Mouse (Mus musculus): ENCODE results near the gene Smg6. TPM values are rescaled to one million over a fixed set of nuclear protein-coding genes. Genes with fewer than 3 reads are reported as not detected.

The Smg6 gene
- polyA plus RNA-seq, 1 experiment from 2014 or later = 15.8 TPM

DNA sequence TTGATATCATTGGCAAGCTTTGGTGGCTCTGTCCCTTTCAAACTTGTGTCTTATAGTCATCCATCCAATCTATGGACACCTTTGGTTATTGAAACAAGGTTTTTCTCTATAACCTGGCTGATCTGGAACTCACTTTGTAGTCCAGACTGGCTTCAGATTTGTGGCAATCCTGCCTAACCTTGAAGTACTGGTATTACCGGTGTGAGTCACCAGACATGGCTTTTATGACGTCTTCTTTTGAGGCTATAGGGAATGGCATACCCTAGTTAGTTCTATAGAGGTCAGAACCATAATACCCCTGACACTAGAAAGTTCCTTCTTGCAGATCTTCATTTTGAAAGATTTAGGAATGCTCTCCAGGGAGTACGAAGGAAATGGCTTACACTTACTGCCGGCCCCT lies 120.2 kb downstream of the Smg6 start:
- no peaks in the 10 kb centered on the region for H3K9me3 ChIP-seq (replicated peaks; ENCODE audit: control insufficient read depth, low read length)
- peak overlapping the region; percentile 96; the same call in 1 of the 2 replicates for H3K27ac ChIP-seq (ENCODE audit: low read length)
- peaks cover 50% of the 10 kb centered on the region for H3K4me1 ChIP-seq (ENCODE audit: control insufficient read depth, insufficient read depth, low read length)
- no peak overlapping the region for H3K4me3 ChIP-seq (replicated peaks; ENCODE audit: low read length)
- H3K4me2 ChIP-seq (ENCODE audit: low read depth, low read length) = no peak overlapping the region
- no peaks in the 10 kb centered on the region for H3K27me3 ChIP-seq (ENCODE audit: control insufficient read depth, insufficient read depth, low read length)
- ATAC-seq (ENCODE audit: insufficient read depth, low FRiP score) = no peak
- WGBS = 79% methylated on average over 4 of the region's 4 CpGs
- H3K36me3 ChIP-seq (ENCODE audit: control insufficient read depth, insufficient read depth, low read length) = peaks cover 6% of the 10 kb centered on the region; the same call in 1 of the 2 replicates
- no peak overlapping the region for H3K9ac ChIP-seq (ENCODE audit: low read length)

DNA sequence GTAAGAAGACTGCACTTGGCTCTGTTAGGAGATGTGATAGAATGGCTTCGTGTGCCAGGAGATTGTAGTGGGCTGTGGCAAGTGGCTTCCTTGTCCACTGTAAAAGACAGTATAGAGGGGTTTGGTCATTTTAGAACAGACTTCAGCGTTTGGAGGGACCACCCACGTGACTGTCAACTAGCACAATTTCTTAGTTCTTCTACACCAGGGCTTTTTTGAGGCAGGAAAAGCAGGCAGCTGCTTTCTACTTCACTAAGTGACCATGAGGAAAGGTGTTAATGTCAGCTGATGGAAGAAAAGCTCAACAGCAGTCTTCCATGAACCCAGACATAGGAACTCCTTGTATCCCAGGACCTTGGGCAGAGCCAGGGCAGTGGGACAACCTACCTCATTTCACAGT lies 121.0 kb downstream of the Smg6 start:
- Histone ChIP-seq H3K9me3 (replicated peaks; ENCODE audit: control insufficient read depth, low read length) (no peaks in the 10 kb centered on the region), H3K27me3 (ENCODE audit: control insufficient read depth, insufficient read depth, low read length) (no peaks in the 10 kb centered on the region), H3K27ac (ENCODE audit: low read length) (peak overlapping the region; percentile 96), H3K4me2 (ENCODE audit: low read depth, low read length) (no peak overlapping the region), H3K4me1 (ENCODE audit: control insufficient read depth, insufficient read depth, low read length) (peaks cover 58% of the 10 kb centered on the region), H3K4me3 (replicated peaks; ENCODE audit: low read length) (no peak overlapping the region), H3K9ac (ENCODE audit: low read length) (no peak overlapping the region), H3K36me3 (ENCODE audit: control insufficient read depth, insufficient read depth, low read length) (peaks cover 4% of the 10 kb centered on the region; the same call in 1 of the 2 replicates)
- no peak for ATAC-seq (ENCODE audit: insufficient read depth, low FRiP score)
- 48% methylated on average over 3 of the region's 3 CpGs for WGBS

DNA sequence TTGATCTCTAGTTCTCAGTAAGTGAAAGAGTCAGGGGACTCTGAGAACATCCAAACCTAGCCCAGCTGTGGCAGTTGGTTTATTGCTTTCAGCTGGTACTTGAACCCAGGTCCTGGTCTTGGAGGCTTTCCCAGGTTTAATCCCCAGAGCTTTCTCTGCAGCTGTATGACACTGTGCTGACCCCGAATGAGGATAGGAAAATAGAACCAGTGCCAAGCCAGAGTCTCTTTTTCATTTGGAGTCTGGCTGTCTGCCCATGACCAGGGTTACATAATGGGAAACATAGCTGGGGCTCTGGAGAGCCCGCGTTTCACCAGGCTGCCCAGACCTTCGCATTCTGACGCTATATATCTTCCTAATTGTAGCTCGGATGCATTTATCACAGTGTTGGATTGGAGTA lies 121.4 kb downstream of the Smg6 start:
- Histone ChIP-seq H3K9ac (ENCODE audit: low read length) (no peak overlapping the region), H3K4me1 (ENCODE audit: control insufficient read depth, insufficient read depth, low read length) (peaks cover 62% of the 10 kb centered on the region), H3K36me3 (ENCODE audit: control insufficient read depth, insufficient read depth, low read length) (no peaks in the 10 kb centered on the region), H3K4me2 (ENCODE audit: low read depth, low read length) (no peak overlapping the region), H3K4me3 (replicated peaks; ENCODE audit: low read length) (no peak overlapping the region), H3K9me3 (replicated peaks; ENCODE audit: control insufficient read depth, low read length) (no peaks in the 10 kb centered on the region), H3K27me3 (ENCODE audit: control insufficient read depth, insufficient read depth, low read length) (no peaks in the 10 kb centered on the region), H3K27ac (ENCODE audit: low read length) (peak overlapping the region; percentile 96)
- ATAC-seq (ENCODE audit: insufficient read depth, low FRiP score) = peak; percentile 78
- whole genome bisulfite sequencing = 37% methylated on average over 6 of the region's 6 CpGs

DNA sequence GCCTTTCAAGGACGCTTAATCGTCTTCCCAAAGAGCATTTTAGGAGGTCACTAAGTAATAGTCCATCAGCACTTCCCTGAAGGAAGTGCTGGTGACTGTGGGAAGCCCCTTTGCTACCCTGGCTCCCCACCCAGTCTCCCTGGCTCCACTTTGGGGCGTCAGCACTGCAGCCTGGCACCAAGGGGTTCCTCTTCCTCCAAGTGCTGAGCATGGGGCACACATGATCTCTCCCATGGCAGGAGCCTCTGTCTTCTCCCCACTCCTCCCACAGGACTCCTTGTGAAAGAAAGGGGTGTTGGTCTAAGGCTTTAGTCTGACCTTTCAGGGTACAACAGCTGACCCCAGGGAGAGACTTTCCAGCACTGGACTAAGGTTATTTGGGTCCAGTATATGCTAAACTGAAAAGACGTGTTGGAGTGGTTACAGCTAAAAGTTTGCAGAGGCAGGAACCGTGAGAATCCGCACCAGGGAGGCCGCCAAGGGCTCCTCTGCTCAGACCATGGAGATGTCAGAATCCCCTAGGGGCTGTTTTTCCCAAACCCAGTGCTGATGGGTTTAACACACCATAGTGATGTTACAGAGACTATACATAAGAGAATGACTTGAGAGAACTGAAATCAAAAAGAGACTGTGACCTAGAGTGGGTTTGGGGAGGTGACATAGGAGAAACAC lies 122.2 kb downstream of the Smg6 start:
- Histone ChIP-seq H3K4me2 (ENCODE audit: low read depth, low read length) (peak overlapping the region; percentile 26; the same call in 1 of the 2 replicates), H3K4me1 (ENCODE audit: control insufficient read depth, insufficient read depth, low read length) (peaks cover 67% of the 10 kb centered on the region), H3K36me3 (ENCODE audit: control insufficient read depth, insufficient read depth, low read length) (no peaks in the 10 kb centered on the region), H3K27me3 (ENCODE audit: control insufficient read depth, insufficient read depth, low read length) (no peaks in the 10 kb centered on the region), H3K4me3 (replicated peaks; ENCODE audit: low read length) (no peak overlapping the region), H3K27ac (ENCODE audit: low read length) (peak overlapping the region; percentile 96), H3K9ac (ENCODE audit: low read length) (peak overlapping the region; percentile 52), H3K9me3 (replicated peaks; ENCODE audit: control insufficient read depth, low read length) (no peaks in the 10 kb centered on the region)
- ATAC-seq (ENCODE audit: insufficient read depth, low FRiP score) = no peak
- 62% methylated on average over 7 of the region's 7 CpGs for WGBS

DNA sequence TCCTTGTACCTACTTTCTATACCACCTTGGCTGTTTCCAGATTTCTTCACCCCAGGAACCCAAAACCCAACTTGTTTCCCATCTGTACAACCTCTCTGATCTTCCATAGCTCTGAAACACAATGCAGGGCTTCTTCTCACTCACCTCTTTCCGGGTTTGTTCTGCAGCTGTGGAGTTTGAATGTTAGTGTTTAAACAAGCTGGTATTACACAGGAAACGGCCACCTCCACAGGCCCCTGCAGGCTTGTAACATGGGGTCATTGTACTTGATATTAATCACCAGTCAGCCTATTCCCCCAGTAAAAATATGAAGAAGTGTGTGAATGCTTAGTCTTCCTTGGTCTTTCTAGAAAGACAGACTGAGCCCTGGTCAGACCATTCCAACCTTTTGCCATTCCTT lies 123.5 kb downstream of the Smg6 start:
- ATAC-seq (ENCODE audit: insufficient read depth, low FRiP score) = no peak
- peak overlapping the region; percentile 96; the same call in 1 of the 2 replicates for H3K27ac ChIP-seq (ENCODE audit: low read length)
- no peaks in the 10 kb centered on the region for H3K36me3 ChIP-seq (ENCODE audit: control insufficient read depth, insufficient read depth, low read length)
- H3K4me1 ChIP-seq (ENCODE audit: control insufficient read depth, insufficient read depth, low read length) = peaks cover 70% of the 10 kb centered on the region
- H3K9ac ChIP-seq (ENCODE audit: low read length) = 0 out of 2 replicates have a peak overlapping the region, but pooled peaks have one; percentile 24
- H3K9me3 ChIP-seq (replicated peaks; ENCODE audit: control insufficient read depth, low read length) = no peaks in the 10 kb centered on the region
- no peak overlapping the region for H3K4me3 ChIP-seq (replicated peaks; ENCODE audit: low read length)
- no peak overlapping the region for H3K4me2 ChIP-seq (ENCODE audit: low read depth, low read length)
- 12% methylated on average over 2 of the region's 2 CpGs for WGBS
- H3K27me3 ChIP-seq (ENCODE audit: control insufficient read depth, insufficient read depth, low read length) = no peaks in the 10 kb centered on the region

DNA sequence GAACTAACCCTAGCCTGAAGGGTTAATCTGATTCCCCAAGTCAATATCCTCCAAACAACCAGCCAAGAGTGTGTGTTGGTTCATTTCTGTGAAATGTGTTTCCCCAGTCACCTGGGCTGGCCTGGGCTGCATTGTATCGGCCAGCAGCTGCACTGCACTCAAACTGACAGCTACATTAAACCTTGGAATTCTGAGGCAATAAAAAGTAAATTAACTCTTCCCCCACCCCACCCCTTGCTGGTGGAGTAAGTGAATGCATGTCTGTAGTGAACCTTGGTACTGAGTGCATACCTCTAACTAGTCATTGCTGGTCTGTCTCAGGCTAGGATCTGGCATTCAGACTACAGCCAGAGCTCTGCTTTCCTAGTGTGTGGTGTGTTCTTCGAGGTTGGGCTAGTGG lies 124.2 kb downstream of the Smg6 start:
- Histone ChIP-seq H3K4me1 (ENCODE audit: control insufficient read depth, insufficient read depth, low read length) (peaks cover 68% of the 10 kb centered on the region), H3K9me3 (replicated peaks; ENCODE audit: control insufficient read depth, low read length) (no peaks in the 10 kb centered on the region), H3K4me2 (ENCODE audit: low read depth, low read length) (no peak overlapping the region), H3K9ac (ENCODE audit: low read length) (no peak overlapping the region), H3K27me3 (ENCODE audit: control insufficient read depth, insufficient read depth, low read length) (no peaks in the 10 kb centered on the region), H3K36me3 (ENCODE audit: control insufficient read depth, insufficient read depth, low read length) (no peaks in the 10 kb centered on the region), H3K4me3 (replicated peaks; ENCODE audit: low read length) (no peak overlapping the region), H3K27ac (ENCODE audit: low read length) (peak overlapping the region; percentile 96)
- WGBS = 37% methylated on average over 2 of the region's 2 CpGs
- no peak for ATAC-seq (ENCODE audit: insufficient read depth, low FRiP score)

DNA sequence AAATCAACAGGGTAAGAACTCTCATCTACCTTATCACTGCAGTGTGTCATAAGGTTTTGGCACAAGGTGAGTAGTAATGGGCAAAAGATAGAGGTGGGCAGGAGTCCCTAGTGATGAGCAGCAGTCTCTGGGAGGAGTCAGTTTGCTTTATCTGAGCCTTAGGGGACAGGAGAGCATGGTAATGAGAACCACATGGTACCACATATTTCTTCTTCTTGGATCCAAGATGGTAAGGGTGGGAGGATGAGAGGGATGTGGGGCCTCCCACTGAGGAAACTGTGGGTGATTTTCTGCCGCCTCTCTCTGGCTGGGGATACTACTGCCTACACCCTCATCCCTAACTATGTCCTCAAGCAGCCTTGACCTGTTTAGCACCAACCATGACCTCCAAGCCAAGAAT lies 125.6 kb downstream of the Smg6 start:
- no peaks in the 10 kb centered on the region for H3K9me3 ChIP-seq (replicated peaks; ENCODE audit: control insufficient read depth, low read length)
- no peak overlapping the region for H3K9ac ChIP-seq (ENCODE audit: low read length)
- no peaks in the 10 kb centered on the region for H3K36me3 ChIP-seq (ENCODE audit: control insufficient read depth, insufficient read depth, low read length)
- 22% methylated on average over 1 of the region's 1 CpGs for WGBS
- no peak for ATAC-seq (ENCODE audit: insufficient read depth, low FRiP score)
- H3K4me2 ChIP-seq (ENCODE audit: low read depth, low read length) = no peak overlapping the region
- peak overlapping the region; percentile 97 for H3K27ac ChIP-seq (ENCODE audit: low read length)
- H3K4me1 ChIP-seq (ENCODE audit: control insufficient read depth, insufficient read depth, low read length) = peaks cover 70% of the 10 kb centered on the region
- no peaks in the 10 kb centered on the region for H3K27me3 ChIP-seq (ENCODE audit: control insufficient read depth, insufficient read depth, low read length)
- no peak overlapping the region for H3K4me3 ChIP-seq (replicated peaks; ENCODE audit: low read length)

DNA sequence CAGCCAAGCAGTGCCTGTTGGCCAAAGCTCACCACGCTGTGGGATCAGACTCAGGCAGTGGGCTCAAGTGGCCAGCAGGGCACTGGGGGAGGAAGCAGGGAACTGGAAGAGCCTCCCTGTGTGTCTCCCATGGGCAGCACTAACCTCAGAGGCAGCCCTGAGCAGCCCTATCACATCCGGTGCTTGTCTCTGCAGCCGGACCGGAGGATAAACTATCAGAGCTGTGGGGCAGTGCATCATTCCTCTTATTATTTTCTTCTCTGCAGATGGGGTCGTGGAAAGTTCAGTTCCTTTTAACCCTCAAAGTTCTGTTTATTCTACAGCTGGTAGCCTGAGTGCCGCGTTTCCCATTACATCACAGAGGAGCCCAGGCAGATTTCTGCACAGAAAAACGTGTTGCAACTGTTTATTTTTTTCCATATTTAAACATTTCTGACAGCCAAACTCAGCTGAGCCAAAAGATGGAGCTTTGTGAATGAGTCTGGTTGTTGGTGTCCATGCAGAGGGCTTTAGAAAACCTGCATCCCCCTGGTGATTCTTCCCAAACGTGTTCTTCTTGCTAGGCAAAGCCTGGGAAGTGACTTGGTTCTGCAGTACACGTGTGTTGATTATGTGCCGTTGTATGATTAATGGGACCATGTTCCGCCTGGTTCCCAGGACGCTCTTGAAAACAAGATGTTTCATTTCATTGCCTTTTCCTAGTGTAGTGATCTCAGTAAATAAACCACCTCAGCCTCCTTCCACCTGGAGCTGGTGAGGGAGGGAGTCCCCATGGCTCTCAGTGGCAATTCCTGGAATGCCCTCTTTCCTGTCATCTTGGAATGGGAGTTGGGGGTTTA lies 126.3 kb downstream of the Smg6 start:
- WGBS = 6% methylated on average over 13 of the region's 13 CpGs
- Histone ChIP-seq H3K36me3 (ENCODE audit: control insufficient read depth, insufficient read depth, low read length) (no peaks in the 10 kb centered on the region), H3K4me3 (replicated peaks; ENCODE audit: low read length) (no peak overlapping the region), H3K9ac (ENCODE audit: low read length) (0 out of 2 replicates have a peak overlapping the region, but pooled peaks have one; percentile 26), H3K9me3 (replicated peaks; ENCODE audit: control insufficient read depth, low read length) (no peaks in the 10 kb centered on the region), H3K27me3 (ENCODE audit: control insufficient read depth, insufficient read depth, low read length) (no peaks in the 10 kb centered on the region), H3K4me2 (ENCODE audit: low read depth, low read length) (0 out of 2 replicates have a peak overlapping the region, but pooled peaks have one; percentile 5), H3K4me1 (ENCODE audit: control insufficient read depth, insufficient read depth, low read length) (peaks cover 63% of the 10 kb centered on the region), H3K27ac (ENCODE audit: low read length) (peak overlapping the region; percentile 97)
- peak; percentile 33 for ATAC-seq (ENCODE audit: insufficient read depth, low FRiP score)

DNA sequence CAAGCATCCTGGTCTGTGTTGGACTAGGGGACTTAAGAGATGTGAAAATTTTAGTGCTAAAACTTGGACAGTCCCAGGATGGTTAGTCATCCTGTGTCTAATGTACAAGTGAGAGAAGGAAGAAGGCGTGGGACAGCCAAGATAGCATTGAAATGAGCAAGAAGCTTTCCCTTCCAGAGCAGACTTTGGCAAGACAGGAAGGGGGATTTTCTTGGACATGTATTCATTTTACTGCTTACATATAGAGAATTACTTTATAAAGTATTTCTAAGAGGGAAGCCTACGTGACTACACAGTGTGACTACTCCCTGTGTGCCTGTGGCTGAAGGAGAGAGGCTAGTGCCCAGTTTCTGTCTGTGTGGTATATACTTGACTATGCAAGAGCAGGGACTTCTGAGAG lies 127.4 kb downstream of the Smg6 start:
- no peaks in the 10 kb centered on the region for H3K9me3 ChIP-seq (replicated peaks; ENCODE audit: control insufficient read depth, low read length)
- WGBS = 37% methylated on average over 2 of the region's 2 CpGs
- no peaks in the 10 kb centered on the region for H3K36me3 ChIP-seq (ENCODE audit: control insufficient read depth, insufficient read depth, low read length)
- peak overlapping the region; percentile 13; the same call in 1 of the 2 replicates for H3K4me2 ChIP-seq (ENCODE audit: low read depth, low read length)
- H3K4me1 ChIP-seq (ENCODE audit: control insufficient read depth, insufficient read depth, low read length) = peaks cover 56% of the 10 kb centered on the region
- no peak overlapping the region for H3K4me3 ChIP-seq (replicated peaks; ENCODE audit: low read length)
- peak overlapping the region; percentile 97 for H3K27ac ChIP-seq (ENCODE audit: low read length)
- no peaks in the 10 kb centered on the region for H3K27me3 ChIP-seq (ENCODE audit: control insufficient read depth, insufficient read depth, low read length)
- 0 out of 2 replicates have a peak, but pooled peaks have one; percentile 27 for ATAC-seq (ENCODE audit: insufficient read depth, low FRiP score)
- H3K9ac ChIP-seq (ENCODE audit: low read length) = peak overlapping the region; percentile 24; the same call in 1 of the 2 replicates
